Mouse (Mus musculus) forebrain, embryonic 10.5 days (tissue): ENCODE results near the gene Tns4. TPM values are rescaled to one million over a fixed set of nuclear protein-coding genes. Genes with fewer than 3 reads are reported as not detected.

Experiments
- DNase-seq: peaks from one replicate; pipeline ENCODE4 v3.0.0-alpha.2; 2017; ENCODE audit warnings: low spot score; ENCODE audit errors: extremely low spot score
- H3K27ac ChIP-seq: fragments of 300-500 bp; sonication (generic); 2 replicates; pipeline ENCODE4 v1.5.1; 2016; ENCODE audit warnings: mild to moderate bottlenecking
- H3K27me3 ChIP-seq: fragments of 300-500 bp; sonication (generic); 2 replicates; pipeline ENCODE4 v1.6.1; 2016; ENCODE audit warnings: mild to moderate bottlenecking; ENCODE audit not compliant: poor library complexity, severe bottlenecking
- H3K36me3 ChIP-seq: fragments of 300-500 bp; sonication (generic); replicated peaks from 2 replicates; pipeline ENCODE4 v1.6.1; 2016; ENCODE audit warnings: mild to moderate bottlenecking, moderate library complexity
- H3K4me1 ChIP-seq: fragments of 300-500 bp; sonication (generic); 2 replicates; pipeline ENCODE4 v1.6.1; 2016
- H3K4me3 ChIP-seq: fragments of 300-500 bp; sonication (generic); 2 replicates; pipeline ENCODE4 v1.5.1; 2016; ENCODE audit warnings: mild to moderate bottlenecking, moderate library complexity
- H3K9me3 ChIP-seq: fragments of 300-500 bp; sonication (generic); 2 replicates; pipeline ENCODE4 v1.6.1; 2016; ENCODE audit warnings: mild to moderate bottlenecking, moderate library complexity
- WGBS: fragments of 180-500 bp; shearing (Covaris S2); methylation state at CpG from one replicate; pipeline ENCODE4 v1.1.7; 2016; 5-methylcytosine and 5-hydroxymethylcytosine counted together
- polyA plus RNA-seq: library from polyadenylated mRNA; unstranded; fragments of >200 nt; fragmentation: Nextera tagmentation; extraction: Ambion mirVana; gene quantifications from 2 replicates; pipeline ENCODE4 v1.2.1, GENCODE M21; 2016

The Tns4 gene
- polyA plus RNA-seq, 1 experiment from 2014 or later, result 0.81 TPM

DNA sequence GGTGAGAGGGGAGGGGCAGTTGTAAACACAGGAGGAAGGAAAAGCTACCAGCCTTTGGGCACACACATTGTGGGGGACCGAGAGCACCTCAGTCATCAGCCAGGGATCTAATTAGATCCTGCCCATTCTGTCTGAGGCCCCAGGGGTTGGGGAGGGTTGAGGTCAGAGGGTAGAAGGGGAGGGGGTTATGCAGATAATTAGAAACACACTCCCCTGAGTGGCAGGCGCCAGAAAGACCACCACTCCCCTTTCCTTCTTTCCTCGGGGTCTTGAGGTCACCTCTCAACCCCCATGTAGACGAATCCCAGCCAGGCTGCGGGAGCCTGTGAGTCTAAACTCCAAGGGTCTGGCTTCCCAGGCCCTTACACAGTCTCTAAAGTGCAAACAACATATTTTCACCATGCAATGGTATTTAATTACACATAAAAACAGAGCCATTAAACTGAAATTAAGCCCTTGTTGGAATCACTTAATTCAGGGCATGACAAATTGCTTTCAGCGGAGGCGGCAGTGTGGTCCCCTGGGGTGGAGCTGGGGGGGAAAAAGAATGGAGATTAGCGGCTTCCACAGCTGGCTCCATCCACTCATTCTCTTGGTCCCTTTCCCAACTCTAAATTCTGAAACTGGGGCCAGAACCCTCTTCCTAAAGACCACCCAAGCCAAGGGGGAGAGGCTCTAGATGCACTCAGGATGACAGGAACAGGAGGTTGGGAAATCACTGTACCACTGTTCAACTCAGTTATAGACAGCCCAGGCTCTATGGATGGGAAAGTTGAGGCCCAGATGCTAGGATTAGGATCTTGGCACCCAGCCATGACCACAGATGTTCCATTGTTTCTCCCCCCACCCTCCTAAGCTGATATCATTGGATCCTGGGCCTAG is 33.3 kb downstream of the Tns4 start:
- WGBS, result 2% methylated on average over 8 of the region's 8 CpGs
- H3K27me3 ChIP-seq, result no peaks in the 10 kb centered on the region
- H3K27ac ChIP-seq, result peak overlapping the region; percentile 74
- peaks cover 41% of the 10 kb centered on the region for H3K4me1 ChIP-seq
- H3K4me3 ChIP-seq, result no peak overlapping the region
- peak; percentile 56 for DNase-seq
- H3K9me3 ChIP-seq, result no peaks in the 10 kb centered on the region; the same call in 1 of the 2 replicates
- H3K36me3 ChIP-seq, result peaks cover 22% of the 10 kb centered on the region

DNA sequence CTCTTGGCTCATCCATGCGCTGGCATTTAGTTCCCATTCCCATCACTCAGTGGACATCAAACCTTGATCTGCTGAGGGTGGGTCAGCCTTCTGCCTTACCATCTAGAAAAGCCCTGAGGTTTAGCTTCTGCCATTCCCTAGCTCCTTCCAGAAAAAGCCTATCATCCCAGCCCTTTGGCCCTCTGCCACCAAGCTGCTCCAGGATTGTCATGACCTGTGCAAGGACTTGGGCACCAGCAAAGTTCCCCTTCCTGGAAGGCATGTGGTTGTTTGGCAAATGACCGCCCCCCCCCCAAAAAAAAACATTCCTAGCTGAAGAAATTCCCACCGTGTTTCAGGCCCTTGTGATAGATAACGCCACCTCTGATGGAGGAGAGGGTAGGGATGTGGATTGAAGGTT is 34.0 kb downstream of the Tns4 start:
- no peak overlapping the region for H3K4me3 ChIP-seq
- H3K27me3 ChIP-seq, result no peaks in the 10 kb centered on the region
- peak overlapping the region; percentile 74; the same call in 1 of the 2 replicates for H3K27ac ChIP-seq
- DNase-seq, result no peak
- H3K36me3 ChIP-seq, result peaks cover 29% of the 10 kb centered on the region
- peaks cover 34% of the 10 kb centered on the region for H3K4me1 ChIP-seq
- 47% methylated on average over 4 of the region's 4 CpGs for WGBS
- no peaks in the 10 kb centered on the region; the same call in 1 of the 2 replicates for H3K9me3 ChIP-seq

DNA sequence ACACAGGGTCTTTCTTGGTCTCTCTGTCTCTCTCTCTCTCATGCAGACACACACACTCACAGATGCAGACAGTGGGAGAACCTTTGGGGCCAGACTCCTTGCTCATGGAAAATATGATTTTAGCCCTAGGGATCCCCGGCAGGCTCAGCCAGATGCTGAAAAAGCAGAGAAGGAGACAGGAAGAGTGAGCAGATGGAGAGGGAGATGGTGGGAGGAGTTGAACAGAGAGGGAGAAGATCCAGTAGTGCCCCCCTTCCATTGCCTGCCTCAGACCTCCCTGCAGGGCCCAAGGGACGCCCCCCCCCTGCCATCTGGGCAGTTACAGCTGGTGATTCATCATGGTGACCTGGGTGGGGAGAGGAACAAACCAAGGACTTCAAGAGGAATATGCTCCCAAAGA is 41.5 kb downstream of the Tns4 start:
- Histone ChIP-seq H3K4me1 (peaks cover 55% of the 10 kb centered on the region), H3K36me3 (peaks cover 83% of the 10 kb centered on the region), H3K9me3 (no peaks in the 10 kb centered on the region), H3K4me3 (no peak overlapping the region), H3K27ac (peak overlapping the region; percentile 27), H3K27me3 (no peaks in the 10 kb centered on the region)
- WGBS, result 66% methylated on average over 2 of the region's 2 CpGs
- DNase-seq, result no peak

GRCm38 (mm10) chr11:99047120-99047519 is 42.0 kb downstream of the Tns4 start:
- Histone ChIP-seq H3K9me3 (no peaks in the 10 kb centered on the region), H3K4me3 (no peak overlapping the region), H3K4me1 (peaks cover 57% of the 10 kb centered on the region), H3K27me3 (0 out of 2 replicates have a peak, but pooled peaks cover 1% of the 10 kb centered on the region), H3K27ac (peak overlapping the region; percentile 27), H3K36me3 (peaks cover 78% of the 10 kb centered on the region)
- WGBS, result 61% methylated on average over 5 of the region's 5 CpGs
- DNase-seq, result no peak

- H3K9me3 ChIP-seq, result no peaks in the 10 kb centered on the region
- peaks cover 73% of the 10 kb centered on the region for H3K4me1 ChIP-seq
- H3K4me3 ChIP-seq, result no peak overlapping the region
- 0 out of 2 replicates have a peak, but pooled peaks cover 6% of the 10 kb centered on the region for H3K27me3 ChIP-seq
- peaks cover 60% of the 10 kb centered on the region for H3K36me3 ChIP-seq
- DNase-seq, result no peak
- H3K27ac ChIP-seq, result no peak overlapping the region
- WGBS, result 88% methylated on average over 12 of the region's 12 CpGs
Observed at GRCm38 (mm10) chr11:99045159-99045889, 43.8 kb downstream of the Tns4 start.

DNA sequence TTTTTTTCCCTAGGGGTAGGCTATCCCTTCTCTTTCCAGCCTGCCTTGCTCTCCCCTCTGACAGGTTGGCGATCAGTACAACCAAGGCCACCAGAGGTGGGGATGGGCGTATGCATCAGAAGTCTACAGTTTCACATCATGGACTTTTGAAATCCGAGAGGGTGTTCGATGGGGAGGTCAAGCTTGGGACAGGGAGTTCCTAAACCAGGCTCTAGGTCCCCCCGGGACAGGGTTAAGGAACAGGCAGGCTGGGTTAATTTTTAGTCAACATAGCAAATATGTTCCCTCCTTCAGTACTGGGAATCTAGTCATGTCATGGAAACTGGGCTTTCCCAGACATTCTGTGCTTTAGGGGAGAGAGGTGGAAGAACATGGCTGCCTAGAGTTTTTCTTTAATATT is 44.8 kb downstream of the Tns4 start:
- H3K9me3 ChIP-seq, result no peaks in the 10 kb centered on the region
- 81% methylated on average over 5 of the region's 5 CpGs for WGBS
- peaks cover 50% of the 10 kb centered on the region for H3K36me3 ChIP-seq
- H3K27me3 ChIP-seq, result 0 out of 2 replicates have a peak, but pooled peaks cover 8% of the 10 kb centered on the region
- H3K4me1 ChIP-seq, result peaks cover 81% of the 10 kb centered on the region
- DNase-seq, result no peak
- no peak overlapping the region for H3K27ac ChIP-seq
- H3K4me3 ChIP-seq, result peak overlapping the region; percentile 16; the same call in 1 of the 2 replicates

DNA sequence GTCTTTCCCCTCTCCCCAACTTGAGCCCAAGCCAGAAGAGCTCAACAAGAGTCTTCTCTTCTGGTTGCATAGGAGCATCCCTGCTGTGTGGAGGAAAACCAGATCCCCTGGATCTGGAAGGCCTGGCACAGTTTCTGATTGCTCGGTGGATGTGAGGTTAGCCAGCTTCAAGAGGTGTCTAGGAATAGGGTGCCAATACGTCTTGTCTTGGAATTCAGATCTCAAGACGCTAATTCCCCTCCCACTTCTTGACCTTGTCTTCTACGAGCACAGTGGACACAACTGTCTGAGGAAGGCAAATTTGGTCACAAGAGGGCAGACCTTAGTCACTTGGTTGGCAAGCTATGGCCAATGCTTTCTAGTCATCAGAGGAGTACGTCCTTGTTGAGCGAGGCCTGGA is 45.5 kb downstream of the Tns4 start:
- peak overlapping the region; percentile 80; the same call in 1 of the 2 replicates for H3K4me3 ChIP-seq
- H3K36me3 ChIP-seq, result peaks cover 43% of the 10 kb centered on the region
- 0 out of 2 replicates have a peak, but pooled peaks cover 14% of the 10 kb centered on the region for H3K27me3 ChIP-seq
- H3K27ac ChIP-seq, result no peak overlapping the region
- peaks cover 83% of the 10 kb centered on the region for H3K4me1 ChIP-seq
- WGBS, result 85% methylated on average over 6 of the region's 6 CpGs
- DNase-seq, result no peak
- no peaks in the 10 kb centered on the region for H3K9me3 ChIP-seq

DNA sequence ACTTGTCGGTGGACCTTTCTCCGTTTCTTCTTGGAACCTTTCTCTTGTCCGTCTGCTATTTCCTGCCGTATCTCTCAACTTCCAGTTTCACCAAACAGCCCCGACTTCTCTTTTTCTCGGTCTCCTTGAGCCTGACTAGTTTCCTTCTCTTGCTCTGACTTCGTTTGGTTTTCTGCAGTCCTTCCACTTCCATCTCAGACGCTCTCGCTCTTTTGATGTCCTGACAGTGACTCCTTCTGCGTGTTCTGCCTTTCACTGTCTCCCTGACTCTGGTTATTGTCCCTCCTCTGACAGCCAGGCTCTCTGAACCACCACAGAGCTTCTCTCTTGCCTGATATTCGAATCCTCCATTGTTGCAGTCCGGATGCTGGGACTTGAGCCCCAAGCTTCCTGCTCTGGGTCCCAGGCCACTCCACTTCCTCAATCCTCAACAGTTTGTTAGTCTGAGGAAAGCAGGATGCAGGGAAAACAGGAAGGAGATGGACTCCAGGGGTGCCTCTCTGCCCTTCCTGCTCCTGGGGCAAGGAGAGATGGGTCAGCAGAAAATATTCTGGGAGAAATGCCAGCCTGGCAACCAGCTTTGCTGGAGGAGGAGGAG is 46.2 kb downstream of the Tns4 start:
- H3K4me1 ChIP-seq, result peaks cover 82% of the 10 kb centered on the region

GRCm38 (mm10) chr11:99041841-99042780 is 47.0 kb downstream of the Tns4 start:
- DNase-seq, result no peak
- H3K27ac ChIP-seq, result peak overlapping the region; percentile 98
- H3K36me3 ChIP-seq, result peaks cover 28% of the 10 kb centered on the region
- H3K27me3 ChIP-seq, result 0 out of 2 replicates have a peak, but pooled peaks cover 14% of the 10 kb centered on the region
- no peaks in the 10 kb centered on the region for H3K9me3 ChIP-seq
- 55% methylated on average over 16 of the region's 16 CpGs for WGBS
- H3K4me1 ChIP-seq, result peaks cover 73% of the 10 kb centered on the region
- peak overlapping the region; percentile 80 for H3K4me3 ChIP-seq

More for the DNA sequence above, 46.2 kb downstream of the Tns4 start:
- Histone ChIP-seq H3K27ac (peak overlapping the region; percentile 98), H3K27me3 (0 out of 2 replicates have a peak, but pooled peaks cover 14% of the 10 kb centered on the region), H3K36me3 (peaks cover 36% of the 10 kb centered on the region), H3K9me3 (no peaks in the 10 kb centered on the region), H3K4me3 (peak overlapping the region; percentile 80)
- WGBS, result 64% methylated on average over 12 of the region's 12 CpGs
- no peak for DNase-seq

DNA sequence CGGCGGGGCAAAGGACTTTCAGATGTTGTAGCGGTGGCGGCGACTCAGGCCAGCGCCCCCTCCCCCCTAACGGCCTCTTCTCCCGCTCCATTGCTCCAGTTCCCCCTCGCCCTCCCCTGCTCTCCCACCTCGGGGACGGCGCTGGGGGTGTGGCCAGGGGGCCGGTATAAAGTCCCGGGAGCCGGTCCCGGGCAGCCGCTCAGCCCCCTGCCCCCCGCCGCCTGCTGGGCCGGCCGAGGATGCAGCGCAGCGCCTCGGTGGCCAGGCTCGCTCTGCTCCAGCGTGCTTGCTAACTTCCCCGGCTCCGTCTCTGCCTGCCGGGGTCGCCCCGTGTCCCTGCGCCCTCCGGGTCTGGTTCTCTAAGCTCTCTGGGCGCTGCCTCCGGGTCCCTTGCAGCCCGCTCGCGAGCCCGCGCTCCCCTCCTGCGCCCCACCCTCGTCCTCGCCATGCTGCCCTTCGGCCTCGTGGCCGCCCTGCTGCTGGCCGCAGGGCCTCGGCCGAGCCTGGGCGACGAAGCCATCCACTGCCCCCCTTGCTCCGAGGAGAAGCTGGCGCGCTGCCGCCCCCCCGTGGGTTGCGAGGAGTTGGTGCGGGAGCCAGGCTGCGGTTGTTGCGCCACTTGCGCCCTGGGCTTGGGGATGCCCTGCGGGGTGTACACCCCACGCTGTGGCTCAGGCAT is 47.9 kb downstream of the Tns4 start, which contains the start of gene Igfbp4:
Igfbp4 (plus strand) TSS at position 194 of the 679 bp plus-strand sequence.
- H3K4me1 ChIP-seq, result peaks cover 67% of the 10 kb centered on the region
- H3K4me3 ChIP-seq, result peak within 1 kb of the TSS; percentile 80
- 0 out of 2 replicates have a peak, but pooled peaks cover 14% of the 10 kb centered on the region for H3K27me3 ChIP-seq
- peak within 1 kb of the TSS; percentile 98 for H3K27ac ChIP-seq
- H3K9me3 ChIP-seq, result no peaks in the 10 kb centered on the region
- WGBS, result under 1% methylated on average over 63 of the region's 63 CpGs
- H3K36me3 ChIP-seq, result peaks cover 27% of the 10 kb centered on the region
- peak; percentile 84 for DNase-seq

DNA sequence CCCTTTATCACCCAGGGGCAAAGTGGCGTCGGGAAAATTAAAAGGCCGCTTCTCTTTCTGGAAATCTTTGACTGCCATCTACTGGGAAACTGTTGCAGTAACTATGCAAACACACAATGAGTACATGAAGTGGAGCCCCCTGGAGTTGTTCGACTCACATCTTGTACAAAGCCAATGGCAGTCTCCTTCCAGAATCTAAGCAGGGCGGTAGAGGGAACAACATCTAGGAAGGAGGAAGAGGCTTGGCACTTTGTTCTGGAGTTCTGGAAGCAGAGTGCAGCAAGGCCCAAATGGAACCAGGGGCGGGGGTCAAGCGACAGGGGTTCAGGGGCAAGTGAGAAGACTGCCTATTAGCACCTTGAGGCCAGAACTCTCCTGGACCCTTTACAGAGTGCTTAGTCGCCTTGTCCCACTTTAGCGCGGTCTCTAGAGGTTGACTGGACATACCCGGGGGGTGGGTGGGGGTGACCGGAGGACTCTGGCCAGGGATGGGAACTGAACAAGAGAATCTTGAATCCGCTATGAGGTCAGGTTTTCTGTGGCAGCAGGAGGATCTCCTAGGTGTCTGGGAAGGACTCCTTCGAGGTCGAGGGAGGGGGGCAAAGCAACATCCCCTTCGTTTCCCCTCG is 48.6 kb downstream of the Tns4 start:
- Histone ChIP-seq H3K9me3 (no peaks in the 10 kb centered on the region), H3K4me1 (peaks cover 66% of the 10 kb centered on the region), H3K36me3 (peaks cover 24% of the 10 kb centered on the region), H3K27ac (peak overlapping the region; percentile 98), H3K27me3 (0 out of 2 replicates have a peak, but pooled peaks cover 14% of the 10 kb centered on the region), H3K4me3 (peak overlapping the region; percentile 80)
- WGBS, result 2% methylated on average over 17 of the region's 17 CpGs
- DNase-seq, result peak; percentile 59
